In genomic region chrX:99479871-99480270, GRCm38 (mm10) we compare ENCODE assay signal across 26 mouse cellular contexts. TPM values are rescaled to one million over a fixed set of nuclear protein-coding genes. Genes with fewer than 3 reads are reported as not detected.
DNase-seq lines count a peak whose midpoint lies in the region; ATAC-seq and TF ChIP-seq lines count a peak whose summit lies in the region.
"Had no signal": no experiment of that assay in that cellular context is flagged by ENCODE, and none has a peak within 500 bp of the region (broad histone marks: within the 10 kb centered on the region; RNA-seq: fewer than 3 reads in every experiment).

No protein-coding gene starts in this region.

- WGBS in forebrain, embryonic 14.5 days = 51% methylated on average over 2 of the region's 2 CpGs
- 81% methylated on average over 2 of the region's 2 CpGs for WGBS in forebrain, embryonic 11.5 days
- WGBS in midbrain, embryonic 10.5 days = 64% methylated on average over 2 of the region's 2 CpGs
- WGBS in midbrain, postnatal 0 days = 52% methylated on average over 2 of the region's 2 CpGs
- 47% methylated on average over 2 of the region's 2 CpGs for WGBS in forebrain, embryonic 15.5 days
- WGBS in midbrain, embryonic 16.5 days = 51% methylated on average over 2 of the region's 2 CpGs

- TF ChIP-seq CTCF in midbrain, postnatal 0 days (IDR thresholded peaks at IDR 0.05) = no peak

- H3K4me3 ChIP-seq in forebrain, embryonic 14.5 days (ENCODE audit: low read depth, low read length) = no peak overlapping the region
- no peak overlapping the region for H3K4me3 ChIP-seq in forebrain, embryonic 11.5 days (ENCODE audit: low read depth, low read length)
- H3K4me3 ChIP-seq in midbrain, embryonic 10.5 days = no peak overlapping the region
- no peak overlapping the region for H3K4me3 ChIP-seq in midbrain, postnatal 0 days (ENCODE audit: low read depth, low read length)
- H3K4me3 ChIP-seq in forebrain, embryonic 15.5 days = no peak overlapping the region
- H3K4me3 ChIP-seq in midbrain, embryonic 16.5 days (ENCODE audit: low read depth, low read length) = no peak overlapping the region
- H3K4me3 ChIP-seq: heart, embryonic 15.5 days; limb, embryonic 15.5 days; lung, embryonic 15.5 days; megakaryocyte, embryonic 14.5 days; neural tube, embryonic 12.5 days; stomach, embryonic 15.5 days had no signal

- no peak overlapping the region for H3K9ac ChIP-seq in forebrain, embryonic 14.5 days (ENCODE audit: low read length)
- no peak overlapping the region for H3K9ac ChIP-seq in forebrain, embryonic 11.5 days (ENCODE audit: low read length)
- no peak overlapping the region for H3K9ac ChIP-seq in midbrain, postnatal 0 days (replicated peaks; ENCODE audit: low read length, poor library complexity, severe bottlenecking)
- H3K9ac ChIP-seq in forebrain, embryonic 15.5 days (replicated peaks) = no peak overlapping the region
- no peak overlapping the region for H3K9ac ChIP-seq in midbrain, embryonic 16.5 days (ENCODE audit: low read depth, low read length)
- H3K9ac ChIP-seq: heart, embryonic 15.5 days; limb, embryonic 15.5 days; liver, embryonic 14.5 days; lung, embryonic 15.5 days; neural tube, embryonic 12.5 days; stomach, embryonic 15.5 days had no signal

- H3K4me1 ChIP-seq in forebrain, embryonic 14.5 days (ENCODE audit: control insufficient read depth, insufficient read depth, low read length) = peaks cover 10% of the 10 kb centered on the region; the same call in 1 of the 2 replicates
- no peaks in the 10 kb centered on the region for H3K4me1 ChIP-seq in forebrain, embryonic 11.5 days (replicated peaks; ENCODE audit: control insufficient read depth, insufficient read depth, low read length)
- peaks cover 47% of the 10 kb centered on the region for H3K4me1 ChIP-seq in midbrain, embryonic 10.5 days
- peaks cover 3% of the 10 kb centered on the region; the same call in 1 of the 2 replicates for H3K4me1 ChIP-seq in midbrain, postnatal 0 days (ENCODE audit: insufficient read depth, low read length)
- peaks cover 28% of the 10 kb centered on the region for H3K4me1 ChIP-seq in forebrain, embryonic 15.5 days
- peaks cover 24% of the 10 kb centered on the region for H3K4me1 ChIP-seq in midbrain, embryonic 16.5 days (ENCODE audit: control insufficient read depth, insufficient read depth, low read length)
- H3K4me1 ChIP-seq: heart, embryonic 15.5 days; limb, embryonic 15.5 days; megakaryocyte, embryonic 14.5 days; stomach, embryonic 15.5 days had no signal

- peak overlapping the region; percentile 3 for H3K27ac ChIP-seq in forebrain, embryonic 14.5 days (ENCODE audit: low read depth, low read length)
- no peak overlapping the region for H3K27ac ChIP-seq in forebrain, embryonic 11.5 days (ENCODE audit: low read depth, low read length)
- peak overlapping the region; percentile 59 for H3K27ac ChIP-seq in midbrain, embryonic 10.5 days (replicated peaks)
- H3K27ac ChIP-seq in midbrain, postnatal 0 days (ENCODE audit: low read depth, low read length) = no peak overlapping the region
- H3K27ac ChIP-seq in forebrain, embryonic 15.5 days (replicated peaks) = peak overlapping the region; percentile 82
- H3K27ac ChIP-seq in midbrain, embryonic 16.5 days (ENCODE audit: low read length) = peak overlapping the region; percentile 94
- H3K27ac ChIP-seq: heart, embryonic 15.5 days; kidney, postnatal 0 days; limb, embryonic 15.5 days; liver, embryonic 14.5 days; lung, embryonic 15.5 days; neural tube, embryonic 12.5 days; stomach, embryonic 15.5 days had no signal

- no peak overlapping the region for H3K4me2 ChIP-seq in forebrain, embryonic 14.5 days (ENCODE audit: low read length)
- no peak overlapping the region for H3K4me2 ChIP-seq in forebrain, embryonic 11.5 days (ENCODE audit: low read depth, low read length, severe bottlenecking)
- no peak overlapping the region for H3K4me2 ChIP-seq in midbrain, postnatal 0 days (ENCODE audit: low read depth, low read length, poor library complexity, severe bottlenecking)
- no peak overlapping the region for H3K4me2 ChIP-seq in forebrain, embryonic 15.5 days (replicated peaks)
- H3K4me2 ChIP-seq in midbrain, embryonic 16.5 days (ENCODE audit: low read length) = no peak overlapping the region
- H3K4me2 ChIP-seq: heart, embryonic 15.5 days; limb, embryonic 15.5 days; lung, embryonic 15.5 days; neural tube, embryonic 12.5 days; stomach, embryonic 15.5 days had no signal

- ATAC-seq in forebrain, embryonic 14.5 days = no peak
- ATAC-seq in forebrain, embryonic 11.5 days (replicated peaks; ENCODE audit: low FRiP score) = no peak
- ATAC-seq in midbrain, postnatal 0 days (ENCODE audit: low FRiP score) = no peak
- ATAC-seq in forebrain, embryonic 15.5 days (replicated peaks) = no peak
- ATAC-seq in midbrain, embryonic 16.5 days = no peak
- ATAC-seq: CD4-positive, CD25-positive, alpha-beta regulatory T cell, adult 4 months had no signal

- H3K9me3 ChIP-seq in forebrain, embryonic 14.5 days (replicated peaks; ENCODE audit: control insufficient read depth, low read length) = no peaks in the 10 kb centered on the region
- no peaks in the 10 kb centered on the region for H3K9me3 ChIP-seq in forebrain, embryonic 11.5 days (ENCODE audit: control insufficient read depth, low read length)
- H3K9me3 ChIP-seq in midbrain, embryonic 10.5 days (replicated peaks) = no peaks in the 10 kb centered on the region
- H3K9me3 ChIP-seq in midbrain, postnatal 0 days (ENCODE audit: low read length) = no peaks in the 10 kb centered on the region
- H3K9me3 ChIP-seq in forebrain, embryonic 15.5 days = no peaks in the 10 kb centered on the region
- H3K9me3 ChIP-seq in midbrain, embryonic 16.5 days (replicated peaks; ENCODE audit: control insufficient read depth, low read length, poor library complexity, severe bottlenecking) = no peaks in the 10 kb centered on the region
- H3K9me3 ChIP-seq: heart, embryonic 15.5 days; limb, embryonic 15.5 days; lung, embryonic 15.5 days; megakaryocyte, embryonic 14.5 days; neural tube, embryonic 12.5 days; stomach, embryonic 15.5 days had no signal

- no peak for DNase-seq in forebrain, embryonic 14.5 days (ENCODE audit: low spot score)
- no peak for DNase-seq in forebrain, embryonic 11.5 days (ENCODE audit: low spot score)
- no peak for DNase-seq in midbrain, embryonic 10.5 days (ENCODE audit: low spot score)
- DNase-seq in midbrain, postnatal 0 days (ENCODE audit: low spot score) = no peak
- DNase-seq in lung, adult 18-20 months = no peak
- DNase-seq: adrenal gland, postnatal 25 days; cerebellum, adult 11 months; cerebellum, postnatal 10 days; gastrocnemius, postnatal 36 days; heart, postnatal 36 days; kidney, adult 2 months; left cerebral cortex, postnatal 4 days; lung, postnatal 36 days; right cerebral cortex, adult 18-20 months; thymus, adult 2 months had no signal

- no peaks in the 10 kb centered on the region for H3K27me3 ChIP-seq in forebrain, embryonic 14.5 days (replicated peaks; ENCODE audit: control insufficient read depth, insufficient read depth, low read length)
- H3K27me3 ChIP-seq in forebrain, embryonic 11.5 days (ENCODE audit: control insufficient read depth, insufficient read depth, low read length) = peaks cover 16% of the 10 kb centered on the region
- peaks cover 100% of the 10 kb centered on the region for H3K27me3 ChIP-seq in midbrain, embryonic 10.5 days (ENCODE audit: low read depth, poor library complexity, severe bottlenecking)
- H3K27me3 ChIP-seq in midbrain, postnatal 0 days (ENCODE audit: insufficient read depth, low read length) = peaks cover 11% of the 10 kb centered on the region; the same call in 1 of the 2 replicates
- H3K27me3 ChIP-seq in forebrain, embryonic 15.5 days = no peaks in the 10 kb centered on the region
- H3K27me3 ChIP-seq in midbrain, embryonic 16.5 days (ENCODE audit: control insufficient read depth, insufficient read depth, low read depth, low read length) = peaks cover 2% of the 10 kb centered on the region; the same call in 1 of the 2 replicates
- H3K27me3 ChIP-seq: lung, embryonic 15.5 days had no signal

- H3K36me3 ChIP-seq in forebrain, embryonic 14.5 days (ENCODE audit: control insufficient read depth, insufficient read depth, low read length) = no peaks in the 10 kb centered on the region
- H3K36me3 ChIP-seq in forebrain, embryonic 11.5 days (ENCODE audit: control insufficient read depth, insufficient read depth, low read length) = no peaks in the 10 kb centered on the region
- H3K36me3 ChIP-seq in midbrain, embryonic 10.5 days = no peaks in the 10 kb centered on the region
- H3K36me3 ChIP-seq in midbrain, postnatal 0 days (ENCODE audit: insufficient read depth, low read length) = no peaks in the 10 kb centered on the region
- H3K36me3 ChIP-seq in forebrain, embryonic 15.5 days = no peaks in the 10 kb centered on the region
- no peaks in the 10 kb centered on the region for H3K36me3 ChIP-seq in midbrain, embryonic 16.5 days (ENCODE audit: control insufficient read depth, insufficient read depth, low read length)
- H3K36me3 ChIP-seq: heart, embryonic 15.5 days; limb, embryonic 15.5 days; lung, embryonic 15.5 days; neural tube, embryonic 12.5 days; stomach, embryonic 15.5 days had no signal

RNA-seq across cellular contexts. Expression of gene Pja1, which starts 8.8 kb away (rescaled TPM):
- polyA plus RNA-seq in forebrain, embryonic 14.5 days (2014; fragmentation: Nextera tagmentation; extraction: Ambion mirVana) = 328 and 377 TPM in 2 replicates
- 228 TPM in 2 replicates for polyA plus RNA-seq in forebrain, embryonic 11.5 days (2014; fragmentation: Nextera tagmentation; extraction: Ambion mirVana)
- 210 and 212 TPM in 2 replicates for polyA plus RNA-seq in midbrain, embryonic 10.5 days (2016; fragmentation: Nextera tagmentation; extraction: Ambion mirVana)
- 250 and 271 TPM in 2 replicates for total RNA-seq in midbrain, postnatal 0 days (2014; rRNA removed)
- polyA plus RNA-seq in midbrain, postnatal 0 days (2015; fragmentation: Nextera tagmentation; extraction: Ambion mirVana) = 405 and 423 TPM in 2 replicates
- 360 and 385 TPM in 2 replicates for polyA plus RNA-seq in forebrain, embryonic 15.5 days (2015; fragmentation: Nextera tagmentation; extraction: Ambion mirVana)
- polyA plus RNA-seq in midbrain, embryonic 16.5 days (2015; fragmentation: Nextera tagmentation; extraction: Ambion mirVana) = 431 and 432 TPM in 2 replicates

Comparison
In these comparisons a context has a peak if more than half of its experiments do, and no peak if none do; other contexts are left out.
1. H3K27ac ChIP-seq: peak in forebrain, embryonic 14.5 days (single experiment), midbrain, embryonic 10.5 days (single experiment), forebrain, embryonic 15.5 days (single experiment) and midbrain, embryonic 16.5 days (single experiment); none in forebrain, embryonic 11.5 days (single experiment) and midbrain, postnatal 0 days (single experiment).